Mouse (Mus musculus): ENCODE measurements at regions not wholly inside any gene's neighbourhood (a gene's known extent, or its start where the extent isn't known, plus 50 kb on each side); places are given as distances from the start of the nearest gene placed in this dataset.

DNA sequence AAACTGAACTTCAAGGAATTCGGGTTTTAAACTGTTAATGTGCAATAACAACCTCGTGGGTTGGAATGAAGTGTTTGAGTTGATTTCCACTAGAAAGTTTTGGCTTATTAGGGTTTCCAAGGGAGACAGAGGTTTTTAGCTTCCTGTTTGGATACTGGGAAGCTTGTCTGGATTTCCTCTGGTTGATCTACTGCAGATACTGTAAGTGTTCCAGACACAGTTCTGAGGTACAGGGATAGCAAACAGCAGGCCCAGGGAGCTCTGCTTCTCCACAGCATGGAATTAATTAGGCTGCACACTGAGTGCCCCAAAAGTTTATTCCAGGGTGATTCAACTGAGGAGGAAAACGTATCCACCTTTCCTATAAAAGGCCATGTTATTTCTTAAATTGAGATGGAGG, 381.0 kb upstream of the Mpdz start:
- no peak for TF ChIP-seq CTCF (IDR thresholded peaks at IDR 0.05; ENCODE audit: extremely low read depth, insufficient read depth, insufficient read length, insufficient replicate concordance)
- no peak for TF ChIP-seq POLR2A (IDR thresholded peaks at IDR 0.05; ENCODE audit: low read depth, low read length)

Data from spleen, adult 2 months (tissue).